ENCODE assay signal across 8 mouse cellular contexts in the genomic region with DNA sequence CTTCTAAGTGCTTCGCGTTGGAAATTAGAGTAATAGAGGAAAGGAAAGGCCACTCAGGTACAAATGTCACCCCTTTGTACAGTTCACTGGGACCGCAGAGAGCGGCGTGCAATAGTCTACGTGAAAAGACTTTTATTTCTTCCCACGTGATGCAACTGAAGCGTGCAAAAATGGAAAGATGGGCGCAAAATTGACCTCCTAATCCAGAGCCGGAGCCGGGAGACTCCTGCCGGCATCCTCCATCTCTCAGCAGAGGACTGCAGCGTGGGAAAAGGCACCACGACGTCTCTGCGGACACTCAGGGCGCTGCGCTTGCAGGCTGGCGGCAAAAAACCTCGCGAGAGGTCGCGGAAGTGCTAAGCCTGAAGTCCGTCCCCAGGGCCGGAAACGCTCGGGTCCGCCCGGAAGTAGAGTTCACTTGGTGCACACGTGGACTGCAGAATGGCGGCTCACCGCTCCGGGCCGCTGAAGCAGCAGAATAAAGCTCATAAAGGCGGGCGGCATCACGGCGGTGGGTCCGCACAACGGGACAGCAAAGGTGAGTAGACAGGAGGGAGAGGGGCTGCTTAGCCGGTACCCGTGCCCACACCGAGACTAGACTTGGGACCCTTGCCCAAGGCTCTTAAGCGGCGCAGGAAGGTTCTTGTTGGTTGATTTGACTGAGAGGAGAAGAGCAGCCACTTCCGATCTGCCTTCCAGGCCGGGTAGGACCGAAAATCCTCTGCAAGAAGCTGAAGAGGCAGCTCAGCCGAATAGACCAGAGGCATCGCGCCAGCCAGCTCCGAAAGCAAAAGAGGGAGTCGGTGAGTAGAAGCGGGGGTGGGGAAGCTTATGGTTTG. TPM values are rescaled to one million over a fixed set of nuclear protein-coding genes. Genes with fewer than 3 reads are reported as not detected.
DNase-seq lines count a peak whose midpoint lies in the region; ATAC-seq and TF ChIP-seq lines count a peak whose summit lies in the region.

Gene Tsr1, plus strand, starts transcription at position 394 of the 839 bp plus-strand sequence.

- H3K36me3 ChIP-seq in CH12.LX (replicated peaks in 1 of 2; ENCODE audit: control insufficient read depth in 1 of 2, insufficient read depth in 1 of 2, low read length in 1 of 2), result peaks cover 27 to 38% of the 10 kb centered on the region in 2 experiments
- peaks cover 3% of the 10 kb centered on the region for H3K36me3 ChIP-seq in forebrain, embryonic 11.5 days (ENCODE audit: control insufficient read depth, insufficient read depth, low read length)
- peaks cover 28% of the 10 kb centered on the region for H3K36me3 ChIP-seq in heart, embryonic 16.5 days (ENCODE audit: control insufficient read depth, insufficient read depth)
- H3K36me3 ChIP-seq in liver, postnatal 0 days (replicated peaks; ENCODE audit: insufficient read depth, low read length), result peaks cover 28% of the 10 kb centered on the region
- H3K36me3 ChIP-seq in neural tube, embryonic 14.5 days (ENCODE audit: control insufficient read depth, insufficient read depth, low read length), result peaks cover 24% of the 10 kb centered on the region

- TF ChIP-seq CTCF in CH12.LX (conservative IDR thresholded peaks at IDR 0.05 in 1 of 2, IDR thresholded peaks at IDR 0.05 in 1 of 2; ENCODE audit: low read depth in 2 of 2, low read length in 2 of 2), result no peak
- TF ChIP-seq CTCF in liver, postnatal 0 days (IDR thresholded peaks at IDR 0.05; ENCODE audit: low read depth), result 0 out of 2 replicates have a peak, but pooled peaks have one; percentile 10

- peak within 1 kb of the TSS; percentile 70 for H3K9ac ChIP-seq in CH12.LX (ENCODE audit: insufficient read depth, low read depth)
- H3K9ac ChIP-seq in forebrain, embryonic 11.5 days (ENCODE audit: low read length), result peak within 1 kb of the TSS; percentile 85
- H3K9ac ChIP-seq in heart, embryonic 16.5 days (ENCODE audit: low read length), result peak within 1 kb of the TSS; percentile 85
- peak within 1 kb of the TSS; percentile 89 for H3K9ac ChIP-seq in liver, postnatal 0 days (replicated peaks)
- peak within 1 kb of the TSS; percentile 86 for H3K9ac ChIP-seq in neural tube, embryonic 14.5 days (replicated peaks; ENCODE audit: low read depth, low read length)

- H3K4me1 ChIP-seq in CH12.LX (ENCODE audit: control insufficient read depth in 1 of 2, insufficient read depth in 2 of 2), result peaks cover 5 to 43% of the 10 kb centered on the region in 2 experiments; a peak in 3 of 4 replicates
- H3K4me1 ChIP-seq in forebrain, embryonic 11.5 days (replicated peaks; ENCODE audit: control insufficient read depth, insufficient read depth, low read length), result no peaks in the 10 kb centered on the region; the same call in 1 of the 2 replicates
- peaks cover 8% of the 10 kb centered on the region for H3K4me1 ChIP-seq in heart, embryonic 16.5 days (ENCODE audit: control insufficient read depth, insufficient read depth, low read length)
- H3K4me1 ChIP-seq in liver, postnatal 0 days (ENCODE audit: insufficient read depth), result peaks cover 5% of the 10 kb centered on the region; the same call in 1 of the 2 replicates
- H3K4me1 ChIP-seq in neural tube, embryonic 14.5 days (ENCODE audit: control insufficient read depth, insufficient read depth, low read length), result peaks cover 16% of the 10 kb centered on the region

- peak; percentile 87 for ATAC-seq in forebrain, embryonic 11.5 days (replicated peaks; ENCODE audit: low FRiP score)
- peak; percentile 83 for ATAC-seq in heart, embryonic 16.5 days (replicated peaks; ENCODE audit: extremely low read depth, insufficient read depth, low FRiP score)
- peak; percentile 85 for ATAC-seq in liver, postnatal 0 days
- ATAC-seq in neural tube, embryonic 14.5 days (ENCODE audit: low read depth), result peak; percentile 77

- DNase-seq in CH12.LX (ENCODE audit: extremely low read depth), result peak; percentile 98
- peak; percentile 88 for DNase-seq in c-Kit-positive CD71-negative TER-119-negative erythroid progenitor cells, embryonic 14.5 days (ENCODE audit: low read depth)
- peak; percentile 95 for DNase-seq in forebrain, embryonic 11.5 days (ENCODE audit: low spot score)
- peak; percentile 95 to 96 for DNase-seq in kidney, postnatal 36 days
- peak; percentile 91 for DNase-seq in liver, postnatal 0 days
- DNase-seq in testis, postnatal 10 days (ENCODE audit: low spot score), result peak; percentile 89

- under 1% methylated on average over 54 of the region's 54 CpGs for WGBS in forebrain, embryonic 11.5 days
- under 1% methylated on average over 54 of the region's 54 CpGs for whole genome bisulfite sequencing in heart, embryonic 16.5 days
- WGBS in liver, postnatal 0 days (ENCODE audit: insufficient replicate concordance), result under 1% methylated on average over 54 of the region's 54 CpGs
- under 1% methylated on average over 54 of the region's 54 CpGs for WGBS in neural tube, embryonic 14.5 days

- peaks cover 45% of the 10 kb centered on the region for H3K79me2 ChIP-seq in CH12.LX (replicated peaks; ENCODE audit: control insufficient read depth, extremely low read depth, insufficient read depth, poor library complexity, severe bottlenecking)

- in situ Hi-C loops in CH12.LX (cut with MboI; ENCODE audit: low pct_ligation_motif_present, low pct_unique_long_range_greater_than_20kb, low sequenced_read_pairs), result no loop called here

- no peak for TF ChIP-seq EP300 in CH12.LX (IDR thresholded peaks at IDR 0.05; ENCODE audit: low read length)
- no peak; the same call in 1 of the 2 replicates for TF ChIP-seq EP300 in liver, postnatal 0 days (IDR thresholded peaks at IDR 0.05; ENCODE audit: low read depth)

- peak within 1 kb of the TSS; percentile 41 for H3K27ac ChIP-seq in CH12.LX (ENCODE audit: insufficient read depth, low read depth)
- peak within 1 kb of the TSS; percentile 79 for H3K27ac ChIP-seq in forebrain, embryonic 11.5 days (ENCODE audit: low read depth, low read length)
- H3K27ac ChIP-seq in heart, embryonic 16.5 days (ENCODE audit: low read length), result peak within 1 kb of the TSS; percentile 88
- peak within 1 kb of the TSS; percentile 77 for H3K27ac ChIP-seq in liver, postnatal 0 days (ENCODE audit: low read depth)
- H3K27ac ChIP-seq in neural tube, embryonic 14.5 days (ENCODE audit: low read depth, low read length), result peak within 1 kb of the TSS; percentile 84

- H3K4me3 ChIP-seq in CH12.LX (replicated peaks in 1 of 3; ENCODE audit: low read depth in 2 of 3, low read length in 2 of 3, poor library complexity in 1 of 3), result peak within 1 kb of the TSS; percentile 59 to 97 (median 91)
- H3K4me3 ChIP-seq in forebrain, embryonic 11.5 days (ENCODE audit: low read depth, low read length), result peak within 1 kb of the TSS; percentile 88
- H3K4me3 ChIP-seq in heart, embryonic 16.5 days (ENCODE audit: low read length), result peak within 1 kb of the TSS; percentile 93
- H3K4me3 ChIP-seq in liver, postnatal 0 days (ENCODE audit: low read depth, low read length), result peak within 1 kb of the TSS; percentile 97
- H3K4me3 ChIP-seq in neural tube, embryonic 14.5 days (ENCODE audit: low read depth, low read length), result peak within 1 kb of the TSS; percentile 81

- H3K9me3 ChIP-seq in CH12.LX (replicated peaks; ENCODE audit: low read length), result no peaks in the 10 kb centered on the region
- no peaks in the 10 kb centered on the region for H3K9me3 ChIP-seq in forebrain, embryonic 11.5 days (ENCODE audit: control insufficient read depth, low read length)
- H3K9me3 ChIP-seq in heart, embryonic 16.5 days (replicated peaks; ENCODE audit: control insufficient read depth, low read length), result no peaks in the 10 kb centered on the region
- H3K9me3 ChIP-seq in liver, postnatal 0 days (ENCODE audit: low read length), result no peaks in the 10 kb centered on the region
- no peaks in the 10 kb centered on the region for H3K9me3 ChIP-seq in neural tube, embryonic 14.5 days (ENCODE audit: control insufficient read depth, low read length)

- dilution Hi-C loops in CH12.LX (cut with MboI; ENCODE audit: extremely low pct_ligation_motif_present, extremely low pct_unique_long_range_greater_than_20kb, low sequenced_read_pairs), result no loop called here

- TF ChIP-seq POLR2A in CH12.LX (IDR thresholded peaks at IDR 0.05; ENCODE audit: low read depth, low read length), result peak; percentile 96

- H3K4me2 ChIP-seq in CH12.LX (ENCODE audit: insufficient read depth, low read depth, poor library complexity, severe bottlenecking), result peak within 1 kb of the TSS; percentile 96
- H3K4me2 ChIP-seq in forebrain, embryonic 11.5 days (ENCODE audit: low read depth, low read length, severe bottlenecking), result peak within 1 kb of the TSS; percentile 84
- H3K4me2 ChIP-seq in heart, embryonic 16.5 days (ENCODE audit: low read depth, low read length), result peak within 1 kb of the TSS; percentile 98
- H3K4me2 ChIP-seq in liver, postnatal 0 days (ENCODE audit: low read depth, low read length), result peak within 1 kb of the TSS; percentile 100
- H3K4me2 ChIP-seq in neural tube, embryonic 14.5 days (ENCODE audit: low read depth, low read length), result peak within 1 kb of the TSS; percentile 76

- TF ChIP-seq RAD21 in CH12.LX (IDR thresholded peaks at IDR 0.05; ENCODE audit: low read depth, low read length), result no peak

- H3K27me3 ChIP-seq in CH12.LX (replicated peaks), result no peaks in the 10 kb centered on the region
- no peaks in the 10 kb centered on the region for H3K27me3 ChIP-seq in forebrain, embryonic 11.5 days (ENCODE audit: control insufficient read depth, insufficient read depth, low read length)
- no peaks in the 10 kb centered on the region for H3K27me3 ChIP-seq in heart, embryonic 16.5 days (ENCODE audit: control insufficient read depth, insufficient read depth, low read length)
- no peaks in the 10 kb centered on the region for H3K27me3 ChIP-seq in liver, postnatal 0 days (ENCODE audit: insufficient read depth, low read length)
- H3K27me3 ChIP-seq in neural tube, embryonic 14.5 days (ENCODE audit: control insufficient read depth, insufficient read depth, low read length), result no peaks in the 10 kb centered on the region

TF ChIP-seq in CH12.LX, 34 proteins besides CTCF, POLR2A, EP300 and RAD21 (continues in another document):
- TF ChIP-seq ZKSCAN1 (IDR thresholded peaks at IDR 0.05; ENCODE audit: borderline replicate concordance, low read depth, low read length) (no peak), JUND (conservative IDR thresholded peaks at IDR 0.05; ENCODE audit: low read depth, low read length) (no peak), MAX (IDR thresholded peaks at IDR 0.05; ENCODE audit: low read length) (peak; percentile 98), MAZ (IDR thresholded peaks at IDR 0.05; ENCODE audit: low read depth, low read length) (no peak), NELFE (IDR thresholded peaks at IDR 0.05; ENCODE audit: low read depth, low read length) (peak; percentile 96), JUN (IDR thresholded peaks at IDR 0.05; ENCODE audit: insufficient read depth, low read depth, low read length) (no peak)

RNA-seq across cellular contexts. Expression of gene Tsr1, which starts in this region (rescaled TPM):
- total RNA-seq in CH12.LX (2012; rRNA removed) (85.2 and 127 TPM in 2 replicates), CH12.LX (2014; rRNA removed) (101 and 105 TPM in 2 replicates)
- 149 and 162 TPM in 2 replicates for polyA plus RNA-seq in CH12.LX (2012; ENCODE audit: insufficient read length, low read depth)
- polyA plus RNA-seq in forebrain, embryonic 11.5 days (2014; fragmentation: Nextera tagmentation; extraction: Ambion mirVana), result 54.0 and 57.4 TPM in 2 replicates
- polyA plus RNA-seq in heart, embryonic 16.5 days (2015; fragmentation: Nextera tagmentation; extraction: Ambion mirVana), result 24.7 and 25.2 TPM in 2 replicates
- polyA plus RNA-seq in liver, postnatal 0 days (2015; fragmentation: Nextera tagmentation; extraction: Ambion mirVana), result 13.4 and 14.7 TPM in 2 replicates
- polyA plus RNA-seq in neural tube, embryonic 14.5 days (2014; fragmentation: Nextera tagmentation; extraction: Ambion mirVana), result 27.9 and 40.6 TPM in 2 replicates

Comparison
In these comparisons a context has a peak if more than half of its experiments do, and no peak if none do; other contexts are left out.
1. Peak in every context shown above with its lines: DNase-seq, ATAC-seq, H3K4me3 ChIP-seq and H3K27ac ChIP-seq.